Mouse (Mus musculus) ES-Bruce4 (cell line): ENCODE results near the gene Gse1.

Experiments
- CTCF ChIP-seq: IDR thresholded peaks from one replicate; pipeline ENCODE4 v1.8.1; 2011; ENCODE audit warnings: low read depth, low read length
- EP300 ChIP-seq: IDR thresholded peaks from 2 replicates; pipeline ENCODE4 v1.6.1; 2011; ENCODE audit warnings: low read depth, low read length; ENCODE audit not compliant: insufficient read depth
- POLR2A ChIP-seq: IDR thresholded peaks from one replicate; pipeline ENCODE4 v1.8.1; 2011; ENCODE audit warnings: low read length; ENCODE audit not compliant: insufficient read depth

DNA sequence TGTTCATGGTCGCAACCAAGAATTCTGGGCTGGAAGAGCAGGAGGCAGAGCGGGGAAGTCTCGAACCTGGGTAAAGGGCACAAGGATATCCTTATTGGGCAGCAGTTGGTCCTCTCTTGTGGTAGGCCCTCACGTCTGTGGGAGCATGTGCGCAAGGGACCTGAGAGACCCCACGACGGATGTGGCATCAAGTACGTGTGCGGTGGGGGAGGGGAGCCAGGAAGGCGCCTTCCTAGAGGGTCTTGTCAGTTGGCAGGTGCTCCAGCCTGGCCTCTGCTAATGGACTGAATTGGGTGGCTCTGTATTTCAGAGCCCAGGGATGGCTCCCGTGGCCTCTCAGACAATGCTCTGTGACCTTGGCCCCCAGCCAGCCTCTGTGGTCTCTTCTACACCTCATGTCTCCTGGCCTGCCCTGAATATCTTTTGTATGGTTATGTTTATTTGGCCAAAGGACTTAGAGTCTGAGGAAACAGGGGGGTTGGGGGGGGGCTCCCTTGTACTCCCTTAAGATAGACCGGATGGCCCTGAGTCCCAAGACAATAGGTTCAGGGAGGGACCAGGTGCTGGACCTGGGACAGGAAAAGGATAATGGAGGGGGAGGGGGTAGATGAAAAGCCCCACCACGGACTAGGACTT is 245.6 kb downstream of the Gse1 start:
- TF ChIP-seq POLR2A (no peak), CTCF (no peak), EP300 (no peak)
